Mouse (Mus musculus): Measurements from ENCODE around the gene 1810055G02Rik. TPM values are rescaled to one million over a fixed set of nuclear protein-coding genes. Genes with fewer than 3 reads are reported as not detected.

The 1810055G02Rik gene
- total and polyA plus RNA-seq, 3 experiments, result 5.6 to 9.5 (median 7.9) TPM

DNA sequence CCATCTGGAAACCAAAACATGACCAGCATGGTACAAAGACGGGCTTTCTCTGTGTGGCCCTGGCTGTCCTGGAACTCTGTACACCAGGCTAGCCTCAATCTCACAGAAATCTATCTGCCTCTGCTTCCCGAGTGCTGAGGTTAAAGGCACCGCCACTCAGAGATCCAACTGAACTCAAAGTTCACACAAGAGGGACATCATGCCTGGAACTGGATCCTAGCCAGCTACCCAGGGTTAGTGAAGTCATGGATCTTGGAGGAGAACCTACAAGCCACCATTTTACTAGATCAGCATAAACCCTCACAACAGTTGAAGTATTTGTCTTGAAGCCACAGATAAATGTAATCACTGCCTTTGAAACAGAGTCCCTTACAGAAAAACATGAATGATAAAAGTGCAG, 27.9 kb downstream of the 1810055G02Rik start:
- TF ChIP-seq PAX5 (IDR thresholded peaks at IDR 0.05; ENCODE audit: low read length) (no peak), NELFE (IDR thresholded peaks at IDR 0.05; ENCODE audit: low read depth, low read length) (no peak), ETS1 (conservative IDR thresholded peaks at IDR 0.05; ENCODE audit: low read depth, low read length) (no peak), MXI1 (IDR thresholded peaks at IDR 0.05; ENCODE audit: low read depth, low read length) (no peak), POLR2AphosphoS2 (IDR thresholded peaks at IDR 0.05; ENCODE audit: low read depth, low read length) (no peak)
- Histone ChIP-seq H3K9ac (ENCODE audit: insufficient read depth, low read depth) (no peak overlapping the region), H3K36me3 (replicated peaks in 1 of 2; ENCODE audit: control insufficient read depth in 1 of 2, insufficient read depth in 1 of 2, low read length in 1 of 2) (no peaks in the 10 kb centered on the region), H3K4me1 (ENCODE audit: control insufficient read depth in 1 of 2, insufficient read depth in 2 of 2) (peaks cover 3 to 13% of the 10 kb centered on the region in 2 experiments; a peak in 3 of 4 replicates), H3K27me3 (replicated peaks) (no peaks in the 10 kb centered on the region), H3K79me2 (replicated peaks; ENCODE audit: control insufficient read depth, extremely low read depth, insufficient read depth, poor library complexity, severe bottlenecking) (no peaks in the 10 kb centered on the region), H3K4me3 (replicated peaks in 1 of 3; ENCODE audit: low read depth in 2 of 3, low read length in 2 of 3, poor library complexity in 1 of 3) (no peak overlapping the region), H3K27ac (ENCODE audit: insufficient read depth, low read depth) (no peak overlapping the region), H3K4me2 (ENCODE audit: insufficient read depth, low read depth, poor library complexity, severe bottlenecking) (no peak overlapping the region), H3K9me3 (replicated peaks; ENCODE audit: low read length) (no peaks in the 10 kb centered on the region)
- in situ Hi-C loops (cut with MboI; ENCODE audit: low pct_ligation_motif_present, low pct_unique_long_range_greater_than_20kb, low sequenced_read_pairs) (no loop called here), dilution Hi-C loops (cut with MboI; ENCODE audit: extremely low pct_ligation_motif_present, extremely low pct_unique_long_range_greater_than_20kb, low sequenced_read_pairs) (no loop called here)
- DNase-seq (ENCODE audit: extremely low read depth), result no peak

DNA sequence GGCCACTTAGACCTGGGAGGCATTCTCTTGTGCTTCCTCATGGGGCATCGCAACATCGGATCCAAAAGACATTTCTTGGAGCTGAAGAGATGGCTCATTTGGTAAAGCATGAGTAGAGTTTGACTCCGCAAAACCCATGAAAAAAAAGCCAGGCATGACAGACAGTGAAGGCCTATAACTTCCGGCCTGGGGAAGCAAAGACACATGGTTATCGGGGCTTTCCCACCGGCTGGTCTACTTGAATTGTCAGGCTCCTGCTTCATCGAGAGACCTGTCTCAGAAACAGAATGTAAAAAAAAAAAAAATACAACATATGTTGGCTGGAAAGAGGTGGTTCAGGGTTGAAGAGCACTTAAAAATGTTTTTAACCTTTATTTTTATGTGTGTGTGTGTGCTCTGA, 31.6 kb downstream of the 1810055G02Rik start:
- H3K27ac ChIP-seq (ENCODE audit: insufficient read depth, low read depth), result no peak overlapping the region
- H3K79me2 ChIP-seq (replicated peaks; ENCODE audit: control insufficient read depth, extremely low read depth, insufficient read depth, poor library complexity, severe bottlenecking), result no peaks in the 10 kb centered on the region
- dilution Hi-C loops (cut with MboI; ENCODE audit: extremely low pct_ligation_motif_present, extremely low pct_unique_long_range_greater_than_20kb, low sequenced_read_pairs) (no loop called here), in situ Hi-C loops (cut with MboI; ENCODE audit: low pct_ligation_motif_present, low pct_unique_long_range_greater_than_20kb, low sequenced_read_pairs) (no loop called here)
- DNase-seq (ENCODE audit: extremely low read depth), result no peak
- no peak overlapping the region for H3K4me3 ChIP-seq (replicated peaks in 1 of 3; ENCODE audit: low read depth in 2 of 3, low read length in 2 of 3, poor library complexity in 1 of 3)
- no peak overlapping the region for H3K9ac ChIP-seq (ENCODE audit: insufficient read depth, low read depth)
- H3K36me3 ChIP-seq (replicated peaks in 1 of 2; ENCODE audit: control insufficient read depth in 1 of 2, insufficient read depth in 1 of 2, low read length in 1 of 2), result no peaks in the 10 kb centered on the region
- H3K4me1 ChIP-seq (ENCODE audit: control insufficient read depth in 1 of 2, insufficient read depth in 2 of 2), result peaks cover 8 to 10% of the 10 kb centered on the region in 2 experiments; a peak in 3 of 4 replicates
- no peak overlapping the region for H3K4me2 ChIP-seq (ENCODE audit: insufficient read depth, low read depth, poor library complexity, severe bottlenecking)
- TF ChIP-seq MYC (IDR thresholded peaks at IDR 0.05; ENCODE audit: low read depth, low read length) (peak; percentile 77), ZC3H11A (IDR thresholded peaks at IDR 0.05; ENCODE audit: low read depth, low read length) (no peak), USF2 (conservative IDR thresholded peaks at IDR 0.05; ENCODE audit: low read depth, low read length) (no peak), HCFC1 (IDR thresholded peaks at IDR 0.05; ENCODE audit: low read depth, low read length) (no peak), ZNF384 (IDR thresholded peaks at IDR 0.05; ENCODE audit: low read depth, low read length) (peak; percentile 71), MAX (IDR thresholded peaks at IDR 0.05; ENCODE audit: low read length) (peak; percentile 66), ELF1 (IDR thresholded peaks at IDR 0.05; ENCODE audit: low read depth, low read length) (peak; percentile 9; the same call in 1 of the 2 replicates), MXI1 (IDR thresholded peaks at IDR 0.05; ENCODE audit: low read depth, low read length) (peak; percentile 45; the same call in 1 of the 2 replicates)
- no peaks in the 10 kb centered on the region for H3K9me3 ChIP-seq (replicated peaks; ENCODE audit: low read length)
- no peaks in the 10 kb centered on the region for H3K27me3 ChIP-seq (replicated peaks)

GRCm38 (mm10) chr19:3742716-3743115, 34.6 kb downstream of the 1810055G02Rik start:
- DNase-seq (ENCODE audit: extremely low read depth), result no peak
- no peak overlapping the region for H3K4me2 ChIP-seq (ENCODE audit: insufficient read depth, low read depth, poor library complexity, severe bottlenecking)
- dilution Hi-C loops (cut with MboI; ENCODE audit: extremely low pct_ligation_motif_present, extremely low pct_unique_long_range_greater_than_20kb, low sequenced_read_pairs) (no loop called here), in situ Hi-C loops (cut with MboI; ENCODE audit: low pct_ligation_motif_present, low pct_unique_long_range_greater_than_20kb, low sequenced_read_pairs) (no loop called here)
- H3K79me2 ChIP-seq (replicated peaks; ENCODE audit: control insufficient read depth, extremely low read depth, insufficient read depth, poor library complexity, severe bottlenecking), result no peaks in the 10 kb centered on the region
- peaks cover 8 to 10% of the 10 kb centered on the region in 2 experiments; a peak in 3 of 4 replicates for H3K4me1 ChIP-seq (ENCODE audit: control insufficient read depth in 1 of 2, insufficient read depth in 2 of 2)
- no peak overlapping the region for H3K27ac ChIP-seq (ENCODE audit: insufficient read depth, low read depth)
- no peak overlapping the region for H3K9ac ChIP-seq (ENCODE audit: insufficient read depth, low read depth)
- no peak for TF ChIP-seq PAX5 (IDR thresholded peaks at IDR 0.05; ENCODE audit: low read length)
- TF ChIP-seq NELFE (IDR thresholded peaks at IDR 0.05; ENCODE audit: low read depth, low read length), result no peak
- no peak for TF ChIP-seq MAFK (IDR thresholded peaks at IDR 0.05; ENCODE audit: insufficient replicate concordance, low read length)
- no peak for TF ChIP-seq RAD21 (IDR thresholded peaks at IDR 0.05; ENCODE audit: low read depth, low read length)
- no peak for TF ChIP-seq BHLHE40 (IDR thresholded peaks at IDR 0.05; ENCODE audit: low read depth, low read length)
- TF ChIP-seq ZC3H11A (IDR thresholded peaks at IDR 0.05; ENCODE audit: low read depth, low read length), result no peak
- H3K4me3 ChIP-seq (replicated peaks in 1 of 3; ENCODE audit: low read depth in 2 of 3, low read length in 2 of 3, poor library complexity in 1 of 3), result no peak overlapping the region
- H3K27me3 ChIP-seq (replicated peaks), result no peaks in the 10 kb centered on the region
- peaks cover 9% of the 10 kb centered on the region for H3K9me3 ChIP-seq (replicated peaks; ENCODE audit: low read length)
- no peaks in the 10 kb centered on the region for H3K36me3 ChIP-seq (replicated peaks in 1 of 2; ENCODE audit: control insufficient read depth in 1 of 2, insufficient read depth in 1 of 2, low read length in 1 of 2)

Measured in CH12.LX (cell line).